Comparison of ENCODE assay signal across 27 mouse cellular contexts in genomic region chr17:34207866-34208265, GRCm38 (mm10). TPM values are rescaled to one million over a fixed set of nuclear protein-coding genes. Genes with fewer than 3 reads are reported as not detected.
DNase-seq lines count a peak whose midpoint lies in the region; ATAC-seq and TF ChIP-seq lines count a peak whose summit lies in the region.
"Had no signal": no experiment of that assay in that cellular context is flagged by ENCODE, and none has a peak within 500 bp of the region (broad histone marks: within the 10 kb centered on the region; RNA-seq: fewer than 3 reads in every experiment).

No protein-coding gene starts in this region.

- intact Hi-C loops in heart, postnatal 36 days (cut with DNase I): loop anchor here (2.0 kb wide), 1 partner anchor 33 kb away; no protein-coding TSS in a partner anchor

- H3K27me3 ChIP-seq in megakaryocyte, embryonic 14.5 days (replicated peaks): peaks cover 2% of the 10 kb centered on the region
- no peaks in the 10 kb centered on the region for H3K27me3 ChIP-seq in thymus, adult 2 months (ENCODE audit: control insufficient read depth, insufficient read depth, low read length)
- H3K27me3 ChIP-seq: CH12.LX, Patski had no signal

- H3K4me1 ChIP-seq in megakaryocyte, embryonic 14.5 days: peaks cover 88% of the 10 kb centered on the region
- peaks cover 60% of the 10 kb centered on the region for H3K4me1 ChIP-seq in thymus, adult 2 months (replicated peaks; ENCODE audit: control insufficient read depth, insufficient read depth, low read length)

- H3K36me3 ChIP-seq in megakaryocyte, embryonic 14.5 days (replicated peaks; ENCODE audit: low read length): peaks cover 56% of the 10 kb centered on the region
- H3K36me3 ChIP-seq in thymus, adult 2 months (ENCODE audit: control insufficient read depth, insufficient read depth, low read length): peaks cover 14% of the 10 kb centered on the region; the same call in 1 of the 2 replicates
- H3K36me3 ChIP-seq: embryonic facial prominence, embryonic 12.5 days; embryonic facial prominence, embryonic 15.5 days; heart, embryonic 13.5 days; hindbrain, embryonic 10.5 days; hindbrain, embryonic 13.5 days had no signal

- H3K4me3 ChIP-seq in megakaryocyte, embryonic 14.5 days (replicated peaks): peak overlapping the region; percentile 81
- H3K4me3 ChIP-seq in thymus, adult 2 months (ENCODE audit: control insufficient read depth, insufficient read depth, low read length): no peak overlapping the region
- H3K4me3 ChIP-seq: embryonic facial prominence, embryonic 12.5 days; embryonic facial prominence, embryonic 15.5 days; gastrocnemius, adult 2 months; heart, embryonic 13.5 days; hindbrain, embryonic 10.5 days; hindbrain, embryonic 13.5 days had no signal

- H3K27ac ChIP-seq in thymus, adult 2 months (ENCODE audit: control insufficient read depth, insufficient read depth, low read length): no peak overlapping the region
- H3K27ac ChIP-seq: embryonic facial prominence, embryonic 12.5 days; embryonic facial prominence, embryonic 15.5 days; gastrocnemius, adult 2 months; heart, embryonic 13.5 days; hindbrain, embryonic 10.5 days; hindbrain, embryonic 13.5 days had no signal

- TF ChIP-seq CTCF in thymus, adult 2 months (IDR thresholded peaks at IDR 0.05; ENCODE audit: borderline replicate concordance, control insufficient read depth, extremely low read depth, insufficient read depth, low read length, poor library complexity): no peak

- 0 out of 2 replicates have a peak, but pooled peaks cover 4% of the 10 kb centered on the region for H3K9me3 ChIP-seq in megakaryocyte, embryonic 14.5 days
- H3K9me3 ChIP-seq: embryonic facial prominence, embryonic 12.5 days; embryonic facial prominence, embryonic 15.5 days; heart, embryonic 13.5 days; hindbrain, embryonic 13.5 days had no signal

- 94% methylated on average over 9 of the region's 9 CpGs for WGBS in thymus, adult 2 months

- no peak for TF ChIP-seq POLR2A in thymus, adult 2 months (IDR thresholded peaks at IDR 0.05; ENCODE audit: control insufficient read depth, extremely low read depth, insufficient read depth, low read length, poor library complexity)

- ATAC-seq in megakaryocyte, adult 5-6 weeks (ENCODE audit: poor library complexity, severe bottlenecking): no peak
- ATAC-seq: forebrain, embryonic 14.5 days; forebrain, postnatal 0 days; hindbrain, embryonic 16.5 days; Patski had no signal

- DNase-seq in adrenal gland, adult 8-10 months: peak; percentile 1
- DNase-seq in adrenal gland, adult 2 months: no peak
- peak; percentile 2 for DNase-seq in heart, postnatal 4 days
- DNase-seq in heart, postnatal 36 days: no peak
- peak; percentile 10 for DNase-seq in thymus, postnatal 14 days
- no peak for DNase-seq in thymus, adult 2 months
- DNase-seq: adrenal gland, postnatal 25 days; cerebellum, adult 11-12 months; cerebellum, adult 8-10 months; cerebellum, postnatal 25 days; forebrain, postnatal 0 days; gastrocnemius, adult 2 months; gastrocnemius, postnatal 14 days; heart, adult 18-20 months had no signal

RNA-seq across cellular contexts. Expression of gene Tap2, which starts 4.5 kb away (rescaled TPM):
- total RNA-seq in adrenal gland, adult 8-10 months (2022): 10 to 100 TPM; 53.9 to 71.1 (median 67.2) TPM
- 10 to 100 TPM; 43.6 to 55.6 TPM for total RNA-seq in adrenal gland, adult 2 months (2021)
- 61.0 and 64.1 TPM in 2 replicates for polyA plus RNA-seq in adrenal gland, adult 2 months (2012; rRNA removed)
- 10 to 100 TPM; 10.7 to 12.3 TPM for total RNA-seq in heart, postnatal 4 days (2021)
- total RNA-seq in heart, postnatal 36 days (2021): 10 to 100 TPM; 23.6 to 24.6 TPM
- 87.3 and 103 TPM in 2 replicates for polyA plus RNA-seq in megakaryocyte, embryonic 14.5 days (2012; ENCODE audit: insufficient read depth, low replicate concordance)
- 6.4 and 7.1 TPM in 2 replicates for total RNA-seq in megakaryocyte, adult 5-6 weeks (2015)
- 34.2 and 35.9 TPM in 2 replicates for total RNA-seq in megakaryocyte, adult 5-6 weeks (2017)
- polyA plus RNA-seq in thymus, adult 2 months (2012; rRNA removed): 231 and 232 TPM in 2 replicates

RNA-seq across cellular contexts. Expression of gene Psmb8, which starts 10.3 kb away (rescaled TPM):
- 10 to 100 TPM; 30.4 to 41.2 (median 36.4) TPM for total RNA-seq in adrenal gland, adult 8-10 months (2022)
- 10 to 100 TPM; 21.8 to 41.4 TPM for total RNA-seq in adrenal gland, adult 2 months (2021)
- polyA plus RNA-seq in adrenal gland, adult 2 months (2012; rRNA removed): 49.6 and 68.0 TPM in 2 replicates
- total RNA-seq in heart, postnatal 4 days (2021): 1 to 10 TPM; 3.7 to 7.0 TPM
- 10 to 100 TPM; 11.4 to 15.1 TPM for total RNA-seq in heart, postnatal 36 days (2021)
- polyA plus RNA-seq in megakaryocyte, embryonic 14.5 days (2012; ENCODE audit: insufficient read depth, low replicate concordance): 16.6 and 74.9 TPM in 2 replicates
- total RNA-seq in megakaryocyte, adult 5-6 weeks (2015): 230 and 263 TPM in 2 replicates
- total RNA-seq in megakaryocyte, adult 5-6 weeks (2017): 339 and 455 TPM in 2 replicates
- 656 and 705 TPM in 2 replicates for polyA plus RNA-seq in thymus, adult 2 months (2012; rRNA removed)

RNA-seq across cellular contexts. Expression of gene Psmb9, which starts 20.3 kb away (rescaled TPM):
- 10 to 100 TPM; 16.7 to 30.6 (median 25.5) TPM for total RNA-seq in adrenal gland, adult 8-10 months (2022)
- total RNA-seq in adrenal gland, adult 2 months (2021): 10 to 100 TPM; 12.1 to 20.6 TPM
- polyA plus RNA-seq in adrenal gland, adult 2 months (2012; rRNA removed): 45.1 and 54.8 TPM in 2 replicates
- 1 to 10 TPM; 2.5 to 3.8 TPM for total RNA-seq in heart, postnatal 4 days (2021)
- total RNA-seq in heart, postnatal 36 days (2021): 10 to 100 TPM in 1 of 2 experiments, 1 to 10 TPM in 1; 7.5 to 10.6 TPM
- 15.3 and 32.2 TPM in 2 replicates for polyA plus RNA-seq in megakaryocyte, embryonic 14.5 days (2012; ENCODE audit: insufficient read depth, low replicate concordance)
- 142 and 149 TPM in 2 replicates for total RNA-seq in megakaryocyte, adult 5-6 weeks (2015)
- total RNA-seq in megakaryocyte, adult 5-6 weeks (2017): 78.7 and 125 TPM in 2 replicates
- polyA plus RNA-seq in thymus, adult 2 months (2012; rRNA removed): 288 and 334 TPM in 2 replicates

RNA-seq across cellular contexts. Expression of gene Tap1, which starts 20.5 kb away (rescaled TPM):
- 10 to 100 TPM; 19.5 to 22.2 (median 21.3) TPM for total RNA-seq in adrenal gland, adult 8-10 months (2022)
- total RNA-seq in adrenal gland, adult 2 months (2021): 10 to 100 TPM; 15.4 to 19.1 TPM
- 44.5 and 44.9 TPM in 2 replicates for polyA plus RNA-seq in adrenal gland, adult 2 months (2012; rRNA removed)
- 1 to 10 TPM; 4.8 to 5.4 TPM for total RNA-seq in heart, postnatal 4 days (2021)
- 1 to 10 TPM; 4.1 to 7.0 TPM for total RNA-seq in heart, postnatal 36 days (2021)
- 27.1 and 27.9 TPM in 2 replicates for polyA plus RNA-seq in megakaryocyte, embryonic 14.5 days (2012; ENCODE audit: insufficient read depth, low replicate concordance)
- total RNA-seq in megakaryocyte, adult 5-6 weeks (2015): 43.4 and 46.2 TPM in 2 replicates
- total RNA-seq in megakaryocyte, adult 5-6 weeks (2017): 96.5 and 101 TPM in 2 replicates
- 197 and 202 TPM in 2 replicates for polyA plus RNA-seq in thymus, adult 2 months (2012; rRNA removed)

RNA-seq across cellular contexts. Expression of gene H2-Ob, which starts 30.8 kb away (rescaled TPM):
- 1 to 10 TPM; 1.3 to 1.8 (median 1.5) TPM for total RNA-seq in adrenal gland, adult 8-10 months (2022)
- total RNA-seq in adrenal gland, adult 2 months (2021): 1 to 10 TPM in 1 of 2 experiments, under 1 TPM in 1; 0.49 to 1.3 TPM
- 0.91 TPM in 2 replicates for polyA plus RNA-seq in adrenal gland, adult 2 months (2012; rRNA removed)
- under 1 TPM; 0.23 to 0.38 TPM for total RNA-seq in heart, postnatal 4 days (2021)
- under 1 TPM; 0.83 to 0.84 TPM for total RNA-seq in heart, postnatal 36 days (2021)
- 0.76 TPM in 1 of 2 replicates, not detected in the other for polyA plus RNA-seq in megakaryocyte, embryonic 14.5 days (2012; ENCODE audit: insufficient read depth, low replicate concordance)
- total RNA-seq in megakaryocyte, adult 5-6 weeks (2015): 4.2 and 4.7 TPM in 2 replicates
- 2.4 and 2.5 TPM in 2 replicates for total RNA-seq in megakaryocyte, adult 5-6 weeks (2017)
- polyA plus RNA-seq in thymus, adult 2 months (2012; rRNA removed): 30.1 and 37.5 TPM in 2 replicates
- polyA plus RNA-seq: embryonic facial prominence, embryonic 12.5 days; forebrain, embryonic 11.5 days; G1E; heart, embryonic 13.5 days; Patski had no signal

Comparison
In these comparisons a context has a peak if more than half of its experiments do, and no peak if none do; other contexts are left out.
1. DNase-seq: peak in adrenal gland, adult 8-10 months (single experiment), heart, postnatal 4 days (single experiment) and thymus, postnatal 14 days (single experiment); none in adrenal gland, adult 2 months (single experiment), heart, postnatal 36 days (0 of 2) and thymus, adult 2 months (single experiment).
2. RNA of gene Psmb8, which starts 10.3 kb away (total RNA-seq): 230 to 455 TPM in megakaryocyte, adult 5-6 weeks; 21.8 to 41.4 TPM in adrenal gland, adult 2 months, 30.4 to 41.2 TPM in adrenal gland, adult 8-10 months, 11.4 to 15.1 TPM in heart, postnatal 36 days and 3.7 to 7.0 TPM in heart, postnatal 4 days; every median in the first group is over 4 times any median in the second.